Mouse (Mus musculus): ENCODE results near the gene Npw.

Npw gene

DNA sequence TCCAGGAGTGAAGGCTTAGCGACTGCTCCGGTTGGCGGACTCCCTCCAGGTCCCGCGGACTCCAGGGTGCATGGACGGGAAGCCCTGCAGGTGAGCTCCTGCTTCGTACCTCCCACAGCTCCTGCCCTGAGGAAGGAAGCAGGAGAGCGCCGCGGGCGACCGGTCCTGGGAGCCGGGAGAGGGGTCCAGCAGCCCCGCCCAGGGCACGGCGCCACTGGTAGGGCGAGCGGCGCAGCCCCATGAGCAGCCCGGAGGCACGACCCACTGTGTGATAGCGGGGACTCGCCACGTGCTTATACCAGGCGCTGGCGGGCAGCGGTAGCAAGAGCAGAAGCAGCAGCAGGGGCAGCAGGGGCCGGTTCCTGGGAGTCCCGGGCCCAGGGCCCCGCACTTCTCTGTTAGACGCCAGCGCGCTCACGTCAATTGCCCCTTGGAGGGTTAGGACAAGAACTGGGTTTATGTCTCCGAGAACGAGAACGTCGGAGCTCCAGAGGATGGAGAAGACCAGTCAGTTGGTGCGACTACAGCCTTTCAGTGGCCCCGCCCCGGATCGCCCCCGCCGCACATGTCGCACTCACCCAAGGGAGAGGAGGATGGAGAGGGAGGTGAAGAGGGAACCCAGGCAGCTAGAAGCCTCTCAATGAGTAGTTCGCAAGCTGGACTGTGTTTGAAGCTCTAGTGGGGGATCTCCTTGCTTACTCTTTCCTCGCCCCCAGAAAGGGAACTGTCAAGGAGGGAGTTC lies at the start of gene Npw:
TSS of gene Npw (minus strand) at position 441 of the 742 bp plus-strand sequence.
- DNase-seq (ENCODE audit: low spot score in 2 of 2): no peak

DNA sequence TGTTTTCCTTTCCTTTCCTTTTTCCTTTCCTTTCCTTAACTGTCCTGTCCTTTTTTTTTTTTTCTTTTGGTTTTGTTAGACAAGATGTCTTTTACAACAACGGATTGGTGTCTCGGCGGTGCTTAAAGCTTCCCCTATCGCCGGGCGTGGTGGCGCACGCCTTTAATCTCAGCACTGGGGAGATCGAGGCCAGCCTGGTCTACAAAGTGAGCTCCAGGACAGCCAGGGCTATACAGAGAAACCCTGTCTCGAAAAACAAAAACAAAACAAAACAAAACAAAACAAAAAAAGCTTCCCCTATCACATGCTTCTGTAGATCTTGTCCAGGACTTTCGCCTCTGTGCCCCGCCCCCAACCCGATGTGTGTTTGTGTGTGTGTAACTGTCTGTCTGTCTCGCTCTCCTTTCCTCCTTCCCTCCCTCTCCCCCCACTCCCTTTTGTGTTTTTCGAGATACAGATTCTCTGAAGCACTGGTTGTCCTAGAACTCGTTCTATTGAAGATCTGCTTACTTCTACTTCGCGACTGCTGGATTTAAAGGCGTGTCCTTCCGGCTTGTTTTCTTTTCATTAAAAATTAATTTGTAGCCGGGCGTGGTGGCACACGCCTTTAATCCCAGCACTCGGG lies 49.7 kb upstream of the Npw start:
- DNase-seq (ENCODE audit: low spot score in 2 of 2): no peak

DNA sequence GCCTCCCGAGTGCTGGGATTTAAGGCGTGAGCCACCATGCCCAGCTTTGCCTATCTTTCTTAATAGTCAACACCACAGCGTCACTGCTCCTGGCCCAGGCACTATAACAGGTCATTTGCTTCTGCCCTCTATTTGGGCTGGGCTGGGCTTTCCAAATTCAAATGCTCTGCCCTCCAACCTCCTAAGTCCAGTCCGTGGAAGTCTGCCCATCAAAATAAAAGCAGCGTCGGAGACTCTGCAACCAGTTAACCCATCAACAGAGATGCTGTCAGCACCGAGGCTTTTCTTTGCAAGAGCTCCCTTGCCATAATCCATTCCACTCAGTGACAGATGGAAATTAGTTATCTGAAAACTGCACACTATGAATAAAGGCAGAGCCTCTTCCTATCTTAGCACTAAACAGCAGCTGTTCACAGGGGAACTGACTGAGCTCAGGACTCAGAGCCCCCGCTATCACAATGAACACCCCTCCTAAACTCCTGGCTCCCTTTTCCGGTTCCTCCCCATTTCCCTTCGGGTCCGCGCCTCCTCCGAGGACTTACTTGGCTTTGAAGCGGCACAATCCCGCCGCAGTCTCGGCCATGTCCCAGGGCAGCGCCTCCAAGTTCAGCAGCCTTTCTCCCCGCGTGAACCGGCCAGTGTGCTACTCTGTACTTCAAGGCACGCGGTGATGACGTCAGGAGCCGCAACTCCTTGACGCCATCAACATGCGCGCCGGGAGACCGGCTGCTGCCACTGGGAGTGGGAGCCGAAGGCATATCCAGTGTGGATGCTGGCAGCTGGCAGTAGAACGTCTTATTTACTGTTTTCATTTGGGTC lies 48.9 kb upstream of the Npw start, which contains the start of gene Tbl3:
TSS of gene Tbl3 (minus strand) at position 679 of the 819 bp plus-strand sequence.
- peak; percentile 88 to 94 for DNase-seq (ENCODE audit: low spot score in 2 of 2)

DNA sequence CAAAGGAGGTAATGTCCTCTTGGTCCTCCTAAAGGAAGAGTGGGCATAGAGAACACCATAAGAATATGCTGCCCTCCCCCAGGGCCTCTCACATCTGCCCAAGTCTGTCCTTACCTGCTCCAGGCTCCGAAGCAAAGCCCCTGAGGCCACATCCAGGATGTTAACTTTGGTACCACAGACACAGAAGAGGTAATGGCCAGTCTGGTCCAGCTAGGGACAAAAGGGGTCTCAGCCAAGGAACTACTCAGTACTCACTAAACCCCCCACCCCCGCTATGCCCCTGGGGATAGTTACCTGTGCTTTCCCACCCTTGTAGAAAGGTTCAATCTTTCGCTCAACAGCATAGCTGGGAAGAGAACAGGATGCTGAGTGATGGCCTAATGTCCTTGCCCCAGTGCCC lies 47.6 kb upstream of the Npw start:
- DNase-seq (ENCODE audit: low spot score in 2 of 2): no peak

DNA sequence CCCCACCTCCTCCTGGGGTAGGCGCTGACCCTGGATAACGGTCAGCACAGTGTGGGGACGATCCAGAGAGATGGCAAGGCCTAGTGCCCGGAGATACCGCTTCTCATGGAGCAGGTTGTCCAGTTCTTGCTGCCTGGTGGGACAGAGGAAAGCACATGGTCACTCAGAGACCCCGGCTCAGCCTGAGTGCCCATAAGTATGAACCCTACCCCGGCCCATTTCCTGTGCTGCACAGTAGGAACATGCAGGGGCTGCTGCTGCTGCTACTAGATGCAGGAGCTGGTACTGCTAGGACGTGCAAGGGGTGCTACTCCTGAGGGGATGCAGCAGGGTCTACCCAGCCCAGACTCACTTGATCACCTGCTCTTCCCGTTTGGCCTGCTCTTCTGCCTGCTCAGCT lies 43.0 kb upstream of the Npw start:
- no peak for DNase-seq (ENCODE audit: low spot score in 2 of 2)

DNA sequence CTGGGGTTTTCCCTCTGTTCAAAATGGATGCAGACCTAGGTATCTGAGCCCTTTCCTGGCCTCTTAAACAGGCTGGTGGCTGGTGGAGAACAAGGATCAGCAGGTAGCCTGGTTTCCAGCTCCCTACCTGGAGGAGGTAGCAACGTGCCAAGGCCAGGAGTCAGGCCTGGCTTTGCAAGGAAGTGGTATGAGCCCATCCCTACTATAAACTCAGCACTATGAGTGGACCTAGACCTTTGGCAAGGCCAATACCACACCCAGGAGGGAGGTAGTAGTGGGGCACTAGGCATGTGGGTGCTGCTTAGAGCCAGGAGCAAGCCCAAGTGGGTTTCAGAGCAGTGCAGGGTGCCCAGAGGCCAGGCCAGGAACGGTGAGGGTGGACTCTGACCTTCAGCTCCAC lies 41.2 kb upstream of the Npw start:
- DNase-seq (ENCODE audit: low spot score in 2 of 2): no peak

DNA sequence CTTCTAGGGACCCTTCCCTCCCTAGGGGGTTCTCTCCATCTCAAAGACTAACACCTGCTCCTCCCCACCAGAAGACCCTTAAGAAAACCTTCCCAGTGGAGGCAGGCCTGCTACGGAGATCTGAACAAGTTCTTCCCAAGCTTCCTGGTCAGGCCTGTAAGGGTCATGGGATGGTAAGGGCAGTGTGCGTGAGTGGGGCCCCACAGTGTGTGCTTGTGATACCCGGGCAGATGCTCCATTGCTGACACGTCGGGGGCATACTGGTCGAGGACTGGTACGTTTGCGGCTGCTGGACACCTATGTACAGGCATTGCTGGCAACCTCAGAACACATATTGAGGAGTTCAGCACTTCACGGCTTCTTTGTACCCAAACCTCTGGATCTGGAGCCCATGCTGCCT lies 40.5 kb upstream of the Npw start:
- no peak for DNase-seq (ENCODE audit: low spot score in 2 of 2)

DNA sequence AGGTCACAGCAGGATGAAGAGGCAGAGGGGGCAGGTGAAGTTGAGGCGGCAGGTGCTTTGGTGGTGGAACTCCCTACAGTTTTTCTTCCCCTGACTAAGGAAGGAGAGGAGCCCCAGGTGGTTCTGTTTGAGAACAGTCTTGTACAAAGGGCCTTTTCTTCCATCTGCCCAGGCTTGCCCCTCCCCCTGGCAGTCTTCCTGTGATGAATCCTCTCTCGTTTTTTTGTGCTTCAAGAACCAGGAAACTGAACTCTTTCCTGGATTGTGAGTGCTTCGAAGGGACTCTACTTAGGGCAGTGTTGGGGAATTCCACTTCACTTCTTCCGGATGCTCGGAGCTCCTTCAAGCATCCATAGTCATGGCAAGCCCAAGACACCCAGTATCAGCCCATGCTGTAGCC lies 39.7 kb upstream of the Npw start:
- DNase-seq (ENCODE audit: low spot score in 2 of 2): no peak

DNA sequence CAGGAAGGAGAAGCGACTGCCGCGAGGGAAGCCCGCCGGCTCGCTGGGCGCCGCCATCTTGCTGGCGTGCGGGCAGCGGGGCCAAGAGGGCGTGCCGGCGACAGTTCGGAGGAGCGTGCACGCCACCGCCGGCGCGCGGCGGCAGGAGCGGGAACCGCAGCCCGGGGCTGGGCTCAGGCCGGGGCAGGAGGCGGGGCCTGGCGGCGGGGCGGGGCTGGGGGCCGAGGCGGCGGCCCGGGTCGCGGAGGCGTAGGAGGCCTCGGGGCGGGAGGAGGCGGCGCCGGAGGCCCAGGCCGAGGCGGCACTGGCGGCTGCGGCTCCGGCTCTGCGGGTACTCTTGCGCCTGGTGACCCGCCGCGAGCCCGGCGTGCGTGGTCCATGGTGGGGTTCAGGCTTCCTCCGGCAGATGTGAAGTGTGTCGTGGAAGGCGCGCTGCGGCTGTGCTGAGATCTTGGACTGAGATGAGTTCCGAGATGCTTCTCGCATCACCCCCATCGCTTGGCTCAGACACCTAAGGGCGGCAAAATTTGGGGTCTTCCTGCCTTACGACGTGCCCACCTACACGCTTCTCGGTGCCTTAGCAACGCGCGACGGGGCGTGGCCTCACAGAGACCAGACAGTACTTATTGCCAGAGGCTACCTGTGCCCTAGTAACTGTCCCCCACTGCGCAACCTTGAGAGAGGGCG lies 37.9 kb upstream of the Npw start, which contains the start of the genes Gfer and Noxo1:
TSS of gene Gfer (minus strand) at position 146 of the 687 bp plus-strand sequence.
TSS of gene Noxo1 (plus strand) at position 224 of the 687 bp plus-strand sequence.
- DNase-seq (ENCODE audit: low spot score in 2 of 2): peak; percentile 67 to 86

DNA sequence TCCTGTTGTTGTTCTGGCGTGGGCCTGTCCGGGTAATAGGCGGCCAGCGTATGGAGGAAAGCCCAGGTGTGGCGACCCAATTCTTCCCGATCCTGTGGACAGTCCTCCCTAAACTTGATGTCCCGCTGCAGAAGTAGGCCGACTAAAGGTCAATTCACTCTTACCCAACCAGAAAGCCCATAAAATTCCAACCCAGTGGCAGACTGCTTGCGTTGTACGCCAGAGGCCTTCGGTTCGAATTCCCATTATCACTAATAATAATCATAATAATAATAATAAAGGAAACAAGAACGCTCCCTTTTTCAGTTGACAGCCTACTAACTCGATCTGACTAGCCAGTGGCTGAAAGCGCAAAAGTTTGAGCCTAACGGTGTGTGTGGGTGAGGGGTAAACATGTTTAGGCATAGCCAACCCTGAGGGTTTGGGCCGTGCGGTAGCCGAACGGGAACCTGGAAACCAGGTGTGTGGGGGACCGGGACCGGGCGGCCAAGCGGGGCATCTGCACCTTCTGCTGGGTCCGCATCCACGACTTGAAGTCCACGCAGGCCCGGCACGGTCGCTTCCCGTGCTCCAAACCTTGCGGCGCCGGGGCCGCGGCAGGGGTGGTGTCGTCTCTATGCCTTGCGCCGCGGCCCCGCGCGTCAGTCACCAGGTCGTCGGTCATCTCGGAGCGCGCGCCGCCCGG lies 37.2 kb upstream of the Npw start:
- no peak for DNase-seq (ENCODE audit: low spot score in 2 of 2)

DNA sequence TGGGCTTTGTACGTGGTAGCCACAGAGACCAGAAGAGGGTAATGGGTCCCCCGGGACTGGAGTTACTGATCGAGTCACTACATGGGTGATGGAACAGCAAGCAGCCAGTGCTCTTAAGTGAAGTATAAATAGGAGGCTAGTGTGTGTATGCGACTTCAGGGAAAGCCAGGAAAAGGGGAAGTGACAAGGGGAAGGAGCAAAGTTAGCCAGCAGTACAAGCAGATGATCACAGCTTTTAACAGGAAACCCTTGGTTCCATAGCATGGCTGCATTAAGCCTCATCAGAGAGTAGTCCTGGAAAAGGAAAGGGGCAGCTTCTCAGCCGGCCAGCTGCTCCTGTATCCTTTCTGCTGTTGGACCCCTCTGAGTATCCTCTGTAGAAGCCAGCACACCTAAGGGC lies 34.1 kb upstream of the Npw start:
- DNase-seq (ENCODE audit: low spot score in 2 of 2): no peak

DNA sequence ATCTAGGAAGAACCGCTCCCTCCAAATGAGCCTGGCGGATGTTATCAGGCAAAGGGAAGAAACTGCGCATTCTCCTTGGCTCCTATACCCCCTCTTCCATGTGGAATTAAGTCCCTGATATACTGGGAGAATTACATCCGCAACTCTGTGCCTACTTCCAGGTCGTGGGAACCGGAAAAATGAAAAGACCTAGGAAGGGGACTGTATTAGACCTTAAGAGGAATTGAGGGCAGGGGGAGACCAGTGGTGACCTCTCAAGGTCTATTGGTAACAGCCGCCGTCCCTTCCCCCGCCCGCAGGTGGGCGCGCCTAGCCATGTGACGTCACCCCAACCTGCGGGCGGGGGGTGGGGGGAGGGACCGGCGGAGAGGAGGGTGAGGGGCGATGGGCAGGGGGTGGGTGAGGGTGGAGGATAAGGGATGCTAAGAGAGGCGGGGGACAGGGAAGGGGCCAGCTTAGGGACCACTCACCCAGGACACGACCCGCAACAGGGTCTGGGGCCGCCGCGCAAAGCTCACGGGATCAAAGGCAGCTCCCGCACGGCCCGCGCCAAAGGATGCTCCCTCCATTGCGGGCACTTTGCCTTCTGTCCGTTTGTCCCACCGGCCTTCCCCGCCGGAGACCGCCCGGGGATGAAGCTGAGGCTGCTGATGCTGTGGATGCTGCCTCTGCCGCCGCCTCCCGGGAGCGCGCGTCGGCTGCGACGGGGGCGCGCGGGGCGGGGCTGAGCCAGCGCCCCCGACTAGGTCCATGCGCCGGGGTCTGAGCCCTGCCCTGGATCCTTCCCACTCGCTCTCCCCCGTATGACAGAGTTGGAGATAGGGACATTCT lies 31.2 kb upstream of the Npw start, which contains the start of gene Syngr3:
TSS of gene Syngr3 (minus strand) at position 705 of the 831 bp plus-strand sequence.
- DNase-seq (ENCODE audit: low spot score in 2 of 2): peak in 1 of 2 experiments; percentile 53

DNA sequence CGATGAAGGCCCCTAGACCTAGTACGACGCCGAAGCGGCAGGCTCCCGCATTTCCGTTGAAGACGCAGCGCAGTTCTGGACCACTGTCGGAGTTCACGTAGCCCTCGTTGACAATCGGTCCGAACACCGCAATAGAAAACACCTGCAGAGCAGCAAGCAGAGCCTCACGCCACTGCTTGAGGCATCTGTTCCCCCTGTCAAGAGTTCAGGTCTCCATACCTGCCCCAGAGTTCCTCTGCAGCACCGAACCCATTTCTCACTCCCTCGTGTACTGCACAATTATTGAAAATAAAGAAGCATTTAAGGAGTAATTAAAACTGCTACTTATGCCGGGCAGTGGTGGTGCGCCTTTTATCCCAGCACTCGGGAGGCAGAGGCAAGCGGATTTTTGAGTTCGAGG lies 29.3 kb upstream of the Npw start:
- no peak for DNase-seq (ENCODE audit: low spot score in 2 of 2)

DNA sequence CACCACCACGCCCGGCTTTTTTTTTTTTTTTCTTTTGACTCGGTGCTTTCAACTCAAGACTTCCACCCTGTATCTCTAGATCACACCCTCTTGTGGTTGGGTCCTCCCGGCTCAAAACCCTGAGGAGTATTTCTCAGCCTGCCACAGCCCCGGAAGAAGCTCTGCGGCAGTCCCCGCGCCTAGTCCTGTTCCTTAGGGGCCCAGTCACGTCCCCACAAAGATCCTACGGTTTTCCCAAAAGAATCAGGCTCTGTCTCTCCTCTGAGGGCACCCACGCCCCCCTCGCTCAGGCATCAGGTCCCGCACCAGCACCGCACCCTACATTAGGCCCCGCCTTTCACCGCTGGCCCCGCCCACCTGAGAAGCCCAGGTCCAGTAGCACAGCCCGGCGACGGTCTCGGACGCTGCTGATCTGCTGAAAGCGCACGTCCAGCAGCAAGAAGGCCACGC lies 28.9 kb upstream of the Npw start:
- no peak for DNase-seq (ENCODE audit: low spot score in 2 of 2)

DNA sequence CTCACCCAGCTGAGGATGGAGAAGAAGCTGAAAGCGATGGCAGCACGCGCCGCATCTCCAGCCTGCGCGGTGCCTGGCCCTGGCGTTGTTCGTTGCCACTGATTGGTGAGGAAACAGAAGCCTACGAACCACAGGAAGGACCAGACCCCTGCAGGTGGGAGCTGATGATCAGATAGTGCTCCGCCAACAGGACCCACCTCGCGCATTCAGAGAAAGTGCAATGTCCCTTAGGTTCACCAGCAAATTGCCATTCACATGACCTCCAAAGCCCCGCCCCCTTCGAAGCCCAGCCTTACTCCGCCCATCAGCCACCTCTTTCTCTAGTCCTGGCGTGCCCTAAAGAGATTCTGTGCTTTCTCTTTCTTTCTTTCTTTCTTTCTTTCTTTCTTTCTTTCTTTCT lies 28.3 kb upstream of the Npw start:
- no peak for DNase-seq (ENCODE audit: low spot score in 2 of 2)

DNA sequence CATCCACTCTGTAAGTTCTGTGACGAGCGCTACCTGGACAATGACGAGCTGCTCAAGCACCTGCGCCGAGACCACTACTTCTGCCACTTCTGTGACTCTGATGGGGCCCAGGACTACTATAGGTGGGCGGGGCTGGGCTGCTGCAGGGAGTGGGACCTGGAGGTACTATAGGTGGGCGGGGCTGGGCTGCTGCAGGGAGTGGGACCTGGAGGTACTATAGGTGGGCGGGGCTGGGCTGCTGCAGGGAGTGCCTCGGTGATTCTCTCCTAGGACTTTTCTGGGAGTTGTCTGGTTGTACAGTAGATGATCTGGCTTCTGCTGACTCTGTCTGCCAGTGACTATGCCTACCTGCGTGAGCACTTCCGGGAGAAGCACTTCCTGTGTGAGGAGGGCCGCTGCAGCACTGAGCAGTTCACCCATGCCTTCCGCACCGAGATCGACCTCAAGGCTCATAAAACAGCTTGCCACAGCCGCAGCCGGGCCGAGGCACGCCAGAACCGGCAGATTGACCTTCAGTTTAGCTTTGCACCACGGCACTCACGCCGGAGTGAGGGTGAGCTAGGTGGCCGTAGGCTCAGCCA lies 19.3 kb upstream of the Npw start:
- DNase-seq (ENCODE audit: low spot score in 2 of 2): no peak

DNA sequence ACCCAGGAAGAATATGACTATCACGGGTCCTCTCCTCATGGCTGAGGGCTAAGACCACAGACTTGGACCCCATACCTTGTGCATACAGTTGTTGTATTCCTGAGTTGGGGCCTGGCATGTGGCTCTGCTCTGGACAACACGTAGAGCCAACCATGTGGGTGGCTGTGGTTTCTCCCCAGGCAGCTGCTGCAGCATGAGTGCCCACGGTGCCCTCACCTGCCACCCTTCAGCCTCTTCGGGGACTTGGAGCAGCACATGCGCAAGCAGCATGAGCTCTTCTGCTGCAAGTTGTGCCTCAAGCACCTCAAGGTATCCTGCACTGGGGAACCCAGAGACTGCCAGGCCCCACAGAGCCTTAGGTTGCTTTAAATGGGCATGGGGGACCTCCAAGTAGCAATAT lies 18.6 kb upstream of the Npw start:
- DNase-seq (ENCODE audit: low spot score in 2 of 2): no peak

DNA sequence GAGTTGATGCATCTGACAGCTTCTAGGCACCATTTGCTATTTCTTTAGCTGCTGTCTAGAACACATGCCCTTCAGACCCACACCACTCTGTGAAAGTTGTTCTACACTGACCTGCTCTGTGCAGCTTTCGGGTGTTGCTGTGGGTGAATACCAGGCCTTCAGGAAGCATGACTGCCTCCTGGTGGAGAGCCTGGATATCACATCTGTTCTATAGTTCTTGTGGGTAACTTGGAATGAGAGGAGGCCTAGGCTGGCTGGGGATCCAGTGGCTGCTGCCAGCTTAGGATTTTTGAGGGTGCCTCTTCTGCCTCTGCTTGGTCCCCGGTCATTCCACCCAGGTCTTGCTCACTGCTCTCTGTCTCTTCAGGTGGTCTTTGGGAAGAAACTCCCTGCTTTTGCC lies 17.9 kb upstream of the Npw start:
- DNase-seq (ENCODE audit: low spot score in 2 of 2): peak in 1 of 2 experiments; percentile 61

DNA sequence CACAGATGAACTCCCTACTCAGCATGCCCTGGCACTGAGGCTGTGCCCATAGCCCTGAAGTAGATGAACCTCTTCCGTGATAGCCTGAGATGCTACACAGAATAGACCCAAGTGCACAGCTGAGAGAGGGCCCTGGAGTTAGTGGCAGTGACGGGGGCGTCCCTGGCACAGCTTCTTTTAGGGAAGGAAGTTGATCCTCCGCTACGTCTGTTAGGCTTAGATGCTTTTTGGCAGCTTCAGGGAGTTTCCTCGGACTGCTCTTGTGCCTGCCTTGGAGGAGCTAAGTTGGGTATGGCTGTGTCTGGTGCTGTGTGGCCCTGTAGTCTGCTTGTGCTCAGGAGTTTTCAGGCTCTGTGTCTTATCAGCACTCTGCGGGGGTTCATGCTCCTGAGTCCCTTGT lies 16.0 kb upstream of the Npw start:
- DNase-seq (ENCODE audit: low spot score in 2 of 2): no peak

DNA sequence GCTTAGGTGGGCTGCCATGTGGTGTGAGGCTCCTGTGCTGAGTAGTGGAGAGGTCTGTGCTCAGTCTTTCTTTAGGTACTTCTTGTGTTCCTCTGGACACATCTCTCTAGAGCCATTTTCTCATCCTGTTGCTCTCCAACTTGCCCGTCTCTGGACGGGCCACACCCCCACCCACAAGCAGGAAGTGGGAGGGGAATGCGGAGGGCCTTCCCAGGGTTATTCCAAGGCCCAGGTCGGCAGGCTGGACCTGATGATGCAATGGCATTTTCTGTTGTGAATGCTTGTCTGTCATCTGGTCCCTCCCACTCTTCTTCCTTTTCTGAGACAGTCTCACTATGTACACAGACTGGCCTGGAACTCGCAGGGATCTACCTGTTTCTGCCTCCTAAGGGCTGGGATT lies 13.9 kb upstream of the Npw start:
- DNase-seq (ENCODE audit: low spot score in 2 of 2): no peak

Measured in frontal cortex, postnatal 10 days (tissue).